Mouse (Mus musculus): ENCODE results near the gene Spink8. TPM values are rescaled to one million over a fixed set of nuclear protein-coding genes. Genes with fewer than 3 reads are reported as not detected.
"Not testable (repeated sequence)": the region's sequence is repeated elsewhere in the genome, so short reads cannot be mapped to it uniquely, and the experiment has no call there.

The Spink8 gene
- total RNA-seq (2017) = not detected in 2 replicates

DNA sequence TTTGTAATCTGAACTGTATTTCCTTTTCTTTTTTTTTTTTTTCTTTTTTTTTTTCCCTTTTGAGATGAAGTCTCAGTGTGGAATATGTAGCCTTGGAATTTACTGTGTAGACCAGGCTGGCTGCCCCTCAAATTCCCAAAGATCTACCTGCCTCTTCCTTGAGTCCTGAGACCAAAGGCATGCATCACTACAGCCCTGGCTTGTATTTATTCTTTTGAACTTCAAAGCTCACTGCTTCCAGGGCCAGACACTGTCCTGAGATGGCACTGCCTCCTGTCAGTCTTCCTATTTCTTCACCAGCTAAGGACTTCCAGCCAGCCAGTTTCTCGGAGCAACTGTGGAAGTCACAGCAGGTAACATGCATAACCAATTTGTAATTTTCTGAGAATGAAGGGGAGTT lies at the start of gene Spink8:
Spink8 (plus strand) TSS at position 301 of the 400 bp plus-strand sequence.
- ATAC-seq (replicated peaks in 1 of 2; ENCODE audit: insufficient read depth in 1 of 2, low FRiP score in 2 of 2, low TSS enrichment in 1 of 2, low read depth in 1 of 2, poor library complexity in 2 of 2, severe bottlenecking in 2 of 2) = no peak

GRCm38 (mm10) chr9:109766841-109767240 lies 45.2 kb upstream of the Spink8 start:
- ATAC-seq (replicated peaks in 1 of 2; ENCODE audit: insufficient read depth in 1 of 2, low FRiP score in 2 of 2, low TSS enrichment in 1 of 2, low read depth in 1 of 2, poor library complexity in 2 of 2, severe bottlenecking in 2 of 2) = not testable (repeated sequence)

- not testable (repeated sequence) for ATAC-seq (replicated peaks in 1 of 2; ENCODE audit: insufficient read depth in 1 of 2, low FRiP score in 2 of 2, low TSS enrichment in 1 of 2, low read depth in 1 of 2, poor library complexity in 2 of 2, severe bottlenecking in 2 of 2)
Observed at GRCm38 (mm10) chr9:109790570-109790969, 21.5 kb upstream of the Spink8 start, which contains the start of gene Fbxw27. Gene Fbxw27 (minus strand): TSS chr9:109790670.

GRCm38 (mm10) chr9:109795221-109795620 lies 16.9 kb upstream of the Spink8 start:
- ATAC-seq (replicated peaks in 1 of 2; ENCODE audit: insufficient read depth in 1 of 2, low FRiP score in 2 of 2, low TSS enrichment in 1 of 2, low read depth in 1 of 2, poor library complexity in 2 of 2, severe bottlenecking in 2 of 2) = no peak

GRCm38 (mm10) chr9:109795811-109796210 lies 16.3 kb upstream of the Spink8 start:
- no peak for ATAC-seq (replicated peaks in 1 of 2; ENCODE audit: insufficient read depth in 1 of 2, low FRiP score in 2 of 2, low TSS enrichment in 1 of 2, low read depth in 1 of 2, poor library complexity in 2 of 2, severe bottlenecking in 2 of 2)

GRCm38 (mm10) chr9:109798051-109798450 lies 14.0 kb upstream of the Spink8 start:
- ATAC-seq (replicated peaks in 1 of 2; ENCODE audit: insufficient read depth in 1 of 2, low FRiP score in 2 of 2, low TSS enrichment in 1 of 2, low read depth in 1 of 2, poor library complexity in 2 of 2, severe bottlenecking in 2 of 2) = no peak; a peak in 1 of 4 replicates

- not testable (repeated sequence) for ATAC-seq (replicated peaks in 1 of 2; ENCODE audit: insufficient read depth in 1 of 2, low FRiP score in 2 of 2, low TSS enrichment in 1 of 2, low read depth in 1 of 2, poor library complexity in 2 of 2, severe bottlenecking in 2 of 2)
Observed at GRCm38 (mm10) chr9:109805596-109805995, 6.5 kb upstream of the Spink8 start.

DNA sequence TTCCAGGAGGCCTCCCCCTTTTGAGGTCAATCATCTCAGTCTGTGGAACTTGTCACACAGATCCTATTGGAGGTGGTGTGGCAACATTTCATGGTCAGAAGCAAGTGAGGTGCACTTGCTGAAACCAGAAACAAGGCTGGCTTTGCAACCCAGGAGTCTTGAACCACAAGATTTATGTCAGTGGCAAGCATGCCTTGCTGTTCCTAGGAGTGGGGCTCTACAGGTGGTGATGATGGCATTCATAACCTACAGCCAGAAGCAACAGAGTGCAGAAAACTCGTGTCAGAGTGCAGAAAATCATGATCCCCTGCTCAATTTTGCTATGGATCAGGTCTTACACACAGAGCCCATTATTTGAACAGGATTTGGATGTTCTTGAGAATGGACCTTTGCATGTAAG lies 5.8 kb upstream of the Spink8 start:
- ATAC-seq (replicated peaks in 1 of 2; ENCODE audit: insufficient read depth in 1 of 2, low FRiP score in 2 of 2, low TSS enrichment in 1 of 2, low read depth in 1 of 2, poor library complexity in 2 of 2, severe bottlenecking in 2 of 2) = no peak

GRCm38 (mm10) chr9:109806695-109807293 lies 5.3 kb upstream of the Spink8 start:
- ATAC-seq (replicated peaks in 1 of 2; ENCODE audit: insufficient read depth in 1 of 2, low FRiP score in 2 of 2, low TSS enrichment in 1 of 2, low read depth in 1 of 2, poor library complexity in 2 of 2, severe bottlenecking in 2 of 2) = no peak

DNA sequence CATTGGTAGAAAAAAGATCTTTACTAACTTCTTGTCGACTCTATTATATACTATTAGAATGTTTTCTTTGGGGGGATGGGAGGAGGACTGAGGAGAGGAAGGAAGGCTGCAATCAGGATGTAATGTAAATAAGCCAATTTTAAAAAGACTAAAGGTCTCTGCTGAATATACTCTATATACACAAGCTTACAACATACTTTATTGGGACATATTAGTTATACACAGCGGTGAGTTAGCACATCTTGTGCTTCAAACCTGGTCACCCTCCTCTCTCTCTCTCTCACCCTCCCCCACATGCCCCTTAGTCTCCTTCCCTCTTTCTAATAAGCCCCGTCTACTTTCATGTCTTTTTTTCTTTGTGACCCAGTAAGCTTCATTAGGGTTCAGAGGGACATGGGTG lies 4.2 kb upstream of the Spink8 start:
- no peak for ATAC-seq (replicated peaks in 1 of 2; ENCODE audit: insufficient read depth in 1 of 2, low FRiP score in 2 of 2, low TSS enrichment in 1 of 2, low read depth in 1 of 2, poor library complexity in 2 of 2, severe bottlenecking in 2 of 2)

GRCm38 (mm10) chr9:109813424-109813823 lies 1.3 kb downstream of the Spink8 start:
- no peak for ATAC-seq (replicated peaks in 1 of 2; ENCODE audit: insufficient read depth in 1 of 2, low FRiP score in 2 of 2, low TSS enrichment in 1 of 2, low read depth in 1 of 2, poor library complexity in 2 of 2, severe bottlenecking in 2 of 2)

GRCm38 (mm10) chr9:109816341-109816740 lies 4.3 kb downstream of the Spink8 start:
- ATAC-seq (replicated peaks in 1 of 2; ENCODE audit: insufficient read depth in 1 of 2, low FRiP score in 2 of 2, low TSS enrichment in 1 of 2, low read depth in 1 of 2, poor library complexity in 2 of 2, severe bottlenecking in 2 of 2) = no peak

- no peak for ATAC-seq (replicated peaks in 1 of 2; ENCODE audit: insufficient read depth in 1 of 2, low FRiP score in 2 of 2, low TSS enrichment in 1 of 2, low read depth in 1 of 2, poor library complexity in 2 of 2, severe bottlenecking in 2 of 2)
Observed at GRCm38 (mm10) chr9:109825739-109826138, 13.7 kb downstream of the Spink8 start.

- ATAC-seq (replicated peaks in 1 of 2; ENCODE audit: insufficient read depth in 1 of 2, low FRiP score in 2 of 2, low TSS enrichment in 1 of 2, low read depth in 1 of 2, poor library complexity in 2 of 2, severe bottlenecking in 2 of 2) = no peak
Observed at GRCm38 (mm10) chr9:109826181-109826580, 14.1 kb downstream of the Spink8 start.

DNA sequence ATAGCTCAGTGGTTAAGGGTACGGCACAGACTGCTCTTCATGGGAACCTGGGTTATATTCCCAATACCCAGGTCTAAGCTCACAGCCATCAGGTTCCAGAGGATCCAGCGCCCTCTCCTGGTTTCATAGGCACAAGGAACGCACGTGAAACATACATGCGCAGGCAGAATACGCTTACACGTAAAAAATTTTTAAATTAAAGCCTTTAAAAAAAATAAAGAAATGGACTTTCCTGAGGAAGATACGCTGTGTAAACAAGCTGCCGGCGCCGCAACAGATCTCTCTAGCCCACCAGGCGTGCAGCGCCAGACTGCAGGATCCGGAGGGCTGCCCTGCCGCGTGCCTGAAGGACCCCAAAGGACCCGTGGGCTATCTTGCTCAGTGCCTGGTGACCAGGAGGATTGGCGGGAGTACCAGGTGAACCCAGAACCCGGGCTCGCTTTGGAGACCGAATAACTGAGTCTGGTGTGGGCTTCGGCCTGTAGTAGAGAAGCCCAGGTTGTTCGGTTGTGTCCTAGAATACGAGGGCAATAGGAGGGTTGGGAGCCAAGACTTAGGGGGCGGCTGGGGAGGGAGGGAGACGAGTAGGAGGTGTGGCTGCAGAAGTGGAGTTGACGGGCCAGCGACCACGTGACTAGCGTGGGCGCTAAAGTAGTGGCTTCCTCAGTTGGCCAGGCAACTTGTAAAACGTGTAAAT lies 20.5 kb downstream of the Spink8 start, which contains the start of gene Nme6:
Nme6 (plus strand) TSS at position 359 of the 697 bp plus-strand sequence.
- ATAC-seq (replicated peaks in 1 of 2; ENCODE audit: insufficient read depth in 1 of 2, low FRiP score in 2 of 2, low TSS enrichment in 1 of 2, low read depth in 1 of 2, poor library complexity in 2 of 2, severe bottlenecking in 2 of 2) = peak; percentile 97 to 98

DNA sequence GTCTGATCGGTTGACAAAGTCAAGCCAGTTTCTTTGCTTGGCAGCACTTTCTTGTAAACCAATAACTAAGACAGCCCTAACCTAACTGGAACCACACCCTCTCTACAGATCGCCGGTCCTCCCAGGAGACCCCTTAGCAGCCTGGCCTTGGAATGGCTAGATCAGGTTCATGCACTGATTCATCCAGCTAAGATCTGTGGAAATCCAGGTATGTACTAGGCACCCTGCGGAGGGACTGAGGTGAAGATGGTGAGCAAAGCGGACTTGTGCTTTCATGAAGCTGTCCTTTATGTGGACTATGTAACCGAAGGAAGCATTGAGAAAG lies 21.0 kb downstream of the Spink8 start:
- peak; percentile 9 to 10; a peak in 1 of 4 replicates for ATAC-seq (replicated peaks in 1 of 2; ENCODE audit: insufficient read depth in 1 of 2, low FRiP score in 2 of 2, low TSS enrichment in 1 of 2, low read depth in 1 of 2, poor library complexity in 2 of 2, severe bottlenecking in 2 of 2)

GRCm38 (mm10) chr9:109849312-109849758 lies 37.3 kb downstream of the Spink8 start, which contains the start of gene Camp:
Gene Camp (minus strand): TSS chr9:109849617.
- peak; percentile 55 to 60; a peak in 3 of 4 replicates for ATAC-seq (replicated peaks in 1 of 2; ENCODE audit: insufficient read depth in 1 of 2, low FRiP score in 2 of 2, low TSS enrichment in 1 of 2, low read depth in 1 of 2, poor library complexity in 2 of 2, severe bottlenecking in 2 of 2)

DNA sequence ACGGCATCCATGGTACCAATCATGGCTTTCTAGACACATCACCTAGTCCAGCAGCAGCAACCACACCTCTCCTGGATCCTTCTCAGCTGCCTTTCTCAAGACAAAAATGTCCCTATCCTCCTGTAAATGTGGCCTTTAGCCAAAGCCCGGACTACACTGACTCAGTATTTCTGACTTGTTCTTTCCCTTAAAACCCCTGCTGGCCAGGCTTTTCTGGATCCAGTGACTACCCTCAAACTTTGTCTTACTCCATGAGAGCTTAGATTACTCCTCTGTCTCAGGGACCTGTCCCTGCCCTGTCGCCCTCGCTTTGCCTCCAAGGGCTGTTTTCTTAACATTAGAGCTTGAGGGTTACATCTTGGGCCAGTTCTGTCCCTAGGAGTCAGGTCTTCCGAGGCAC lies 38.0 kb downstream of the Spink8 start:
- ATAC-seq (replicated peaks in 1 of 2; ENCODE audit: insufficient read depth in 1 of 2, low FRiP score in 2 of 2, low TSS enrichment in 1 of 2, low read depth in 1 of 2, poor library complexity in 2 of 2, severe bottlenecking in 2 of 2) = no peak

DNA sequence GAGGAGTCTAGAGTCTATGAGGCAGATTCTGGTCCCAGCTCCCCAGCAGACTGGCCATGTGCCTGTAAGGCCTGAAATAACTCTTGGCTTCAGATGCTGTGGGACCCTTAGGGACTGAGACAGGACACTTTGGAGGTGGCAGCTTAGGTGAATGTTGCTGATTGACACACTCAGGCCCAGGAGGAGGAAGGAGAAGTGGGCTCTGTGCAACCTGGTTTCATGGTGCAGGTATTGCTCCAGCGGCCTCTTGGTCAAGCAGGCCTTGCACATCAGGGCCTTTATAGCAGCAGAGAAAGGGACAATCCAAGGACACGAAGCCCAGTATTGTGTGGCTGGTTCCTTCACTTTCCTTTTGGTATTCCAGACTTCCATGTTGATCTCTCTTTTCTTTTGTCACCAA lies 42.3 kb downstream of the Spink8 start:
- peak; percentile 37 to 65; a peak in 2 of 4 replicates for ATAC-seq (replicated peaks in 1 of 2; ENCODE audit: insufficient read depth in 1 of 2, low FRiP score in 2 of 2, low TSS enrichment in 1 of 2, low read depth in 1 of 2, poor library complexity in 2 of 2, severe bottlenecking in 2 of 2)
